Mouse (Mus musculus) gastrocnemius, adult 8-10 months (tissue): ENCODE data around the gene Hcn3. TPM values are rescaled to one million over a fixed set of nuclear protein-coding genes. Genes with fewer than 3 reads are reported as not detected.
"Not testable (repeated sequence)": the region's sequence is repeated elsewhere in the genome, so short reads cannot be mapped to it uniquely, and the experiment has no call there.

Experiments
- DNase-seq, 2 experiments: peaks; one replicate each; pipeline ENCODE4 v3.0.0; 2022; ENCODE audit warnings: low spot score in 2 of 2
- total RNA-seq, 4 experiments: library from RNA; stranded (reverse); gene quantifications; 2 replicates each; pipeline ENCODE4 v1.2.4; 2022

The Hcn3 gene
- total RNA-seq, 4 experiments from 2014 or later = 0.44 to 0.68 (median 0.51) TPM; not detected in 1

DNA sequence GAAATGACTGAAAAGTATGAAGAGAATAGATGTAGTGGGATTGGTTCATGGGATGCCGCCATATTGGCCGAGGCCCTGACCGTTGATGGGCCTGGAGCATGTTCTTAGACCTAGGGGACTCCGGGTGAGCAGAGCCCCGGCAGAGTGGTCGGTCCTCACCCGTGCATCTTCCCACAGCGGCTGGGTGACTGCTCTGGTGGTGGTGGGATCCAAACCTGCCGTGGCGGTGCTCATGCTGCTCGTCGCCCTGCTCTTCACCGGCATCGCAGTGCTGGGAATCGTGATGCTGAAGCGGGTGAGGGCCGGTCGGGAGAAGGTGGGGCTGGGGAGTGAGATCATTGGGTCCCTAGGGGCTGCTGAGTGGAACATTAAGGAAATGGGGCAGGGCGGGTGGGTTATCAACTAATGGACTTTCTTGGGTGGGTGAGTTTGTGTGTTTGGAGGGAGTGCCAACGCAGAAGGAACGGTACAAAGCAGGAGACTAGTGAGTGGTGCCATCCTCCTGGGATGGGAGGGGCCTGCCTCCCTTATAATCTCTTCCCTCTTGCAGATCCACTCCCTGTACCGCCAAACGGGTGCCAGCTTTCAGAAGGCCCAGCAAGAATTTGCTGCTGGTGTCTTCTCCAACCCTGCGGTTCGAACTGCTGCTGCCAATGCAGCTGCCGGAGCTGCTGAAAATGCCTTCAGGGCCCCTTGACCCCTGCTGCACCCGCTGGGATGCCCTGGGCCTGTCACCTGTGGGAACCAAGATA lies 21.9 kb upstream of the Hcn3 start:
- DNase-seq = no peak

- DNase-seq = no peak
Observed at GRCm38 (mm10) chr3:89179056-89179455, 19.1 kb upstream of the Hcn3 start.

- DNase-seq = no peak
Observed at GRCm38 (mm10) chr3:89178107-89178385, 18.1 kb upstream of the Hcn3 start.

DNA sequence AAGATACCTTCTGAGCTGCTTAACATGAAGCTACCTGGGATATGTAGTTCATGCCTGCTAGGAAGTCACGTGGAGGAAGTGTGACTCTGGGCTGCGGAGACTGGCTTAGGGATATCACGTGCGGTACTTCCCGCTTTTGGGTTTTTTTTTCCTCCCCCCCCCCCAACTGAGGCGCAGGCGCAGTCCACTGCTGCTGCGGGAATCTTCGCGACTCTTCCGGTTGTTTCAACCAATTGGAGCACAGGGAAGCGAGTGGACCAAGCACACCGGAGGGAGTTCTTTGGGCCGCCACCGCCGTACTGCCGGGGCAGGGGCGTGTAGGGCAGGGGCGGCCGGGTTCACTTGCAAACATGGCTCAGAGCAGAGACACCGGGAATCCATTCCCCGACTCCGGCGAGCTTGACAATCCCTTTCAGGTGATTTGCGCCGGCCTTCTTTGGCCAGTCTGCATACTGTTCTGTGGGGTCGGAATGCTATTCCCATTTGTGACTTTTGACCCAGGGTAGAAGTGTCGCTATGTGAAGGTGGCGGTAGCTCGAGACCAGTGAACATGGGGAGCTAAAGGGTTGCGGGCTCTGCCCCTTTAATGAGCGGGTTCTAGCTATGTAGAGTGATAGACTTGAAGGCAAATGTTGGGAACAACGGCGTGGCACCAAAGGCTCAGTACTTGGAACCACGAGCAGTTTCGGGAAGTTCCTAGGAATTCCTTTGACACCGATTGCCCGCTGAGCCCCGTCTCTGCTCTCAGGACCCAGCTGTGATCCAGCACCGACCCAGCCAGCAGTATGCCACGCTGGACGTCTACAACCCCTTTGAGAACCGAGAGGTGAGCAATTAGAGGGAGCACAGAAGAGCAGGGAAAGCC lies 17.5 kb upstream of the Hcn3 start, which contains the start of gene Scamp3:
Gene Scamp3 (plus strand): TSS at position 232 of the 865 bp plus-strand sequence.
- DNase-seq = peak; percentile 67 to 79

DNA sequence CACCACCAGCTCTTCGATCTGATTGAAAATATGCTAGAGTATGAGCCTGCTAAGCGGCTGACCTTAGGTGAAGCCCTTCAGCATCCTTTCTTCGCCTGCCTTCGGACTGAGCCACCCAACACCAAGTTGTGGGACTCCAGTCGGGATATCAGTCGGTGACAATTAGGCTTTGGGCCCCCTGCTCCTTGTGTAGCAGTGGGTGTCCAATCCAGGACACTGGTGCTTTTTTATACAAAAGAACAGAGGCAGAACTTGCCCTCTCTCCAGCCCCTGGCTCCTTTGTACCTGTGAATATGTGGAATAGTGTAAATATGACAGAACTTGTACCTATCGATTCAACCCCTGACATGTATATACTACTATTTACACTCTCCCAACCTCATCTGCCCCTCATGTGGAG lies 16.4 kb upstream of the Hcn3 start:
- DNase-seq = no peak

DNA sequence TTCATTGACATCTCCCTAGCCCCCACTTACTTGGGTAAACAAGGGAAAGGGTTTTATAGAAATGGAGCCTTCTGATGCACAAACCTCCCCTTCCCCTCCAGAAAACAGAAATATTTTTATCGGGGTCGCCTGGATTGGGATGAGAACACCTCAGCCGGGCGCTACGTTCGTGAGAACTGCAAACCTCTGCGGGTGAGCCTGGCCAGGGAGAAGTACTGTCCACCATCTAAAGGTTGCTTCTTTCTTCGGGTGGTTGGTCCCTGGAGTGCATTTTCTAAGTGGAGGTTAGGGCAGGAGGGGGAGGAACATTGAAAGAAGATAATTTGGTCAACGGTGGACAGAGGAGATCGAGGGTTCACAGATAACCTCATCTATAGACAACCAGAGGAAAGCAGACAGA lies 15.5 kb upstream of the Hcn3 start:
- no peak for DNase-seq

GRCm38 (mm10) chr3:89174844-89175243 lies 14.8 kb upstream of the Hcn3 start:
- no peak for DNase-seq

DNA sequence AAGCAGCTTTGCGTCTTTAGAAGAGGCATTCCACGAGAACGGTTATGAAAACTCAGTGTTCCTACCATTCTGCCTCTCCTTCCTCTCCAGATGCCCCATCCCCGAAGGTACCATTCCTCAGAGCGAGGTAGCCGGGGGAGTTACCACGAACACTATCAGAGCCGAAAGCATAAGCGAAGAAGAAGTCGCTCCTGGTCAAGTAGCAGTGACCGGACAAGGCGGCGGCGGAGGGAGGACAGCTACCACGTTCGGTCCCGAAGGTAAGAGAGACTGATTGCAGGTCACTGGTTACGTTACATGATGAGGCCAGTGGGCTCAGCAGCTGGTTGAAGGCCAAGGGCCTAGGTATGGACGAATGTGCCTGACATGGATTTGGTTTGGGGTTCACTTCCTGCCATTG lies 6.9 kb upstream of the Hcn3 start:
- DNase-seq = no peak

DNA sequence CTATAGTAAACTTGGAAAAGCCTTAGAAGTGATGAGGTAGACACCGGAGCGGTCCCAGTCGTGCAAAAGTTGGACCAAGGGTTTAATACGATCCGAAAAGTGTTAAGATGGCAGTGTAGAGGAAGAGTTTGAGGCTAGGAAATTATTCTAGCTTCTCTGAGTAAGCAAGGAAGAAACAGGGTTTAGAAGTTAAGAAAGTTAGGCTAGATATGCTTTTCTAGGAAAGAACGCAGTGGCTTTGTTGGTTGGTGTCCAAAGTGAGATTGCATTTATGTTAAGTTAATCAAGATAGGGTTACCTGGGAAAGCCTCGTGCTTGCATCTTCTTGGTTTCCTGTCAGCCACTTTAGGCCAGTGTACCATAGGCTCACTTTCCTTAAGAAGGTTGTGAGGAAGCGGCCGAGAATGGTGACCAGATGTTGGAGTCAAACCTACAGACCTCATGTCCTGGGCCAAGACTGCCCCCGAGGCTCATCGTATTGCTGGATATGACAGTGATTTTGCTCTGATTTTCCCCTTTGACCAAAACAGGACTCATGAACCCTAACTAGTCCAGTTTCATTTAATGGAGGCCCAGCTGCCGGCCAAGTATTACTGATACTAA lies 5.4 kb upstream of the Hcn3 start:
- no peak for DNase-seq

DNA sequence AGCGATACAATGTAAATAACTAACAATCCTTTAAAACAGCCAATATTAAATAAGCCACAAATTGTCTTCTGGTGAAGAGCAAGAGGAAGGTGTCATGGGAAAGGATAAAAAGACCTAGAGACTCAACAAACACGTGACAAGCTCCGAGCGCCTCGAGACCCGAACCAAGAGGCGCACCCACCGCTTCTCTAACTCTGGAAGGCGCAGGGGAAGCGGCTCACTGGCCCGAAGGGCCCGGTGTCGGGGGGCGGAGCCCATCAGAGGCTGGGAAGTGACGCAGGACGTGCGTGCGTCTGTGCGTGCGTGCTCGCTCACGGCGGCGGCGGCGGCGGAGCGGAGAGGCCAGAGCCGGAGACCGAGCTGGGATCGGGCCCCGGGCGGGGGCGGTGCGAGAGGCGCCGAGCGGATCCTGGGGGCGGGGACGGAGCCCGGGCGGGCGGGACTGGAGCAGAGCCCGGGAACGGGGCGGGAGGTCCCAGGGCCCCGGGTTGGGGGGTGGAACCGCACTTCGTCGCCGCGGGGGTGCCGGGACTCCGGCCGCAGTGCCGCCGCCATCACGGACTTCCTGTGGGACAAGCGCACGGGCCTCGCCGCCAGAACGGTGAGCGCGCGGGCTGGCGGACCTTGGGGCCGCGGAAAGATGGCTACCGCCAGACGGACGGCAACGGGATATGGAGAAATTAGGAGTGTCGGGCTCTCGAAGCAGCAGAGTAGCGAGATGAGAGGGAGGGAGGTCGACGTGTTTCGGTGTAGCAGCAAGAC lies 4.7 kb upstream of the Hcn3 start, which contains the start of gene Clk2:
Gene Clk2 (plus strand): TSS at position 290 of the 762 bp plus-strand sequence.
- DNase-seq = peak; percentile 91 to 93

DNA sequence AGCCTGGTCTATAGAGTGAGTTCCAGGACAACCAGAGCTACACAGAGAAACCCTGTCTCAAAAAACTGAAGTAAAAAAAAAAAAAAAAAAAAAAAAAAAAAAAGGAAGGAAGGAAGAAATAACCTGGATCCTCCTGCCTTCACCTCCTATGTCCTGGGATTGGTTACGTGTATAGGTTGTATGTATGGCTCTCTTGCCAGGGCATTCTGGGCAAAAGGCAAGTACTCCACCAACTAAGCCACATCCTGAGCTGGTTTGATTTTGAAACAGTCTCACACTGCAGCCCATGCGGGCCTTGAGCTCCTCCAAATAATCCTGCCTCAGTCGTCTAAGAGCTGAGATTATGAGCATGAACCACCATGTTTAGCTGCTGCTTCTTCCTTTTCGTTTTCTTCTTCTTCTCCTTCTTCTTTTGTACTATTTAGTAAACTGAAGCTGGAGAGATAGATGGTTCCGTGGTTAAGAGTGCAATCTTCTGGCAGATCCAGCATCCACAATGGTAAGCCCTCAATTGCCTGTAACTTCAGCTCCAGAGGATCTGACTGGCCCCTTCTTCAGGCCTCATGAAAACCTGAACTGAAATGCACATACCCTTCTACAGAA lies 3.7 kb upstream of the Hcn3 start:
- DNase-seq = no peak

DNA sequence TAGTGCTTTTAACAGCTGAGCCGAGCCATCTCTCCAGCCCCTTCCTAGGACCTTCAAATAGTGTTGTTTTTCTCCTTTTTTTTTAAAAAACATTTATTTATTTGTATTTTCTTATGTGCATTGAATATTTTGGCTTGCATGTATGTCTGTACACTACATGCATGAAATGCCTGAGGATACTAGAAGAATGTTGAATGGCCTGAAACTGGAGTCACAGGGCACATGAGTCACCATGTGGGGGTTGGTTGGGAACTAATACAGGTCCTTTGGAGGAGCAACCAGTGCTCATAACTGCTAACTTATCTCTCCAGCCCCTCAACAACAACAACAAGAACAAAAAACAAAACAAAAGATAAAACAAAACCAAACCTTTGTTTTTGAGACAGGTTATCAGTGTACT lies 3.1 kb upstream of the Hcn3 start:
- no peak for DNase-seq

- no peak for DNase-seq
Observed at GRCm38 (mm10) chr3:89161786-89162185, 1.8 kb upstream of the Hcn3 start.

DNA sequence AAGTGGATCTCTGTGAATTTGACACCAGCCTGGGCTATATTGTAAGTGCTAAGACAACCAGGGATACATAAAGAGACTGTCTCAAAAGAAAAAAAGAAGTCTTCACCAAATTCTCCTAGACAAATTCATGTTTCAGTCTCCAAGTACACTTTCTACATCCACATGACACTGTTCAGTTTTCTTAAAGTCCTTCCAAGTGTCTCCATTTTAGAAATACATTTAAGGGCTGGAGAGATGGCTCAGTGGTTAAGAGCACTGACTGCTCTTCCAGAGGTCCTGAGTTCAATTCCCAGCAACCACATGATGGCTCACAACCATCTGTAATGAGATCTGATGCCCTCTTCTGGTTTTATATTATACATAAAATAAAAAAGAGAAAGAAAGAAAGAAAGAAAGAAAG lies 1.2 kb upstream of the Hcn3 start:
- DNase-seq = not testable (repeated sequence)

- DNase-seq = no peak
Observed at GRCm38 (mm10) chr3:89159211-89159610, 785 bp downstream of the Hcn3 start.

DNA sequence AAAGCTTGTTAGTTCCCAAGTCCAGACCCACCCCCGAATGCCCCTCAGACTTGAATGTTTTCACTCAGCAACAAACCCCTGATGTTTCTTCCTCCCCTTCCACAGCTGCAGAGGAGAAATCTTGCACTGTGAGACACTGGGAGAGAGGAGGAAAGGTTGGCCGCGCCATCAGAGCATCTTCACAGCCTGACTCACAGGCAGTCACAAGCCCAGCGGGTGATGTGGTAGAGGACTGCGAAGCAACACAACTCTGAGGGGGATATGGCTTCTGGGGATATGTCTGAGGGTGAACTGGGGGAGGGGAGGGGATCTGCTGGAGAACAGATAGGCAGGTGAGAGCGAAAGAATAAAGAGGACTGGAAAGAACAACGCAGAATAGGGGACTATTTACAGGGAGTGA lies 1.3 kb downstream of the Hcn3 start:
- no peak for DNase-seq

- no peak for DNase-seq
Observed at GRCm38 (mm10) chr3:89156951-89157350, 3.0 kb downstream of the Hcn3 start.

- DNase-seq = no peak
Observed at GRCm38 (mm10) chr3:89152084-89152835, 7.7 kb downstream of the Hcn3 start.

DNA sequence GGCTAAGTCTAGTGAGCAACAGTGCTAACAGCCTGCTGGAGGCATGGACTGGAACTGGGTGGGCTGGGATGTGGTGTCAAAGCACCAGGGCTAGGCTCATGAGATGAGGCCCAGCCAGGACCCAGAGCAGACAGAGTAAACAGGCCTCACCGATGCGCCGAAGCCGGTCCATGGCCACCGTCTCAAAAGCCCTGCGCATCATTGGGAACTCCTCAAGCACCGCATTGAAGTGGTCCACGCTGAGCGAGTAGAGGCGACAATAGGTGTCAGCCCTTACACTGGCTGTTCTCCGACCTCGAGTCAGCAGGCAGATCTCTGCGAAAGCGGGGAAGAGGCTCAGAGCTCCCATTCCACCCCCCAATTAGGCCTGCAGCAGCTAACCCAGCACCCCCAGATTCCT lies 11.4 kb downstream of the Hcn3 start:
- DNase-seq = no peak

DNA sequence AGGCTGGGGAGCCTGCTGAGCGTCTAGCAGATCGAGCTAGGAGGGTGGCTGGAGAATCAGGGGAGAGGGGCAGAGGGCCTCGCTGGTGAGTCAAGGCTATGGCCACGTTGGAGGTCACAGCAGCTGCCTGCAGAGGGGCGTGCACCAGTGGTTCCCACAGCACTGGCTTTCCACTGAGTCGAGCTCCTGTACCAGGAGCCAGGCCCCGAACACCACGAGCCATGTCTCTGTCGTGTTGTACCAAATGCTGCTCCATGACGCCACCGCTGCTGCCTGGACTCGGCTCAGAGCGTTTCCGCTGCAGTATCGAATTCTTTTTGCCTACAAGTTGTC lies 12.1 kb downstream of the Hcn3 start:
- DNase-seq = no peak
